Mouse (Mus musculus): Measurements from ENCODE around the gene Celf5.

Celf5 gene

DNA sequence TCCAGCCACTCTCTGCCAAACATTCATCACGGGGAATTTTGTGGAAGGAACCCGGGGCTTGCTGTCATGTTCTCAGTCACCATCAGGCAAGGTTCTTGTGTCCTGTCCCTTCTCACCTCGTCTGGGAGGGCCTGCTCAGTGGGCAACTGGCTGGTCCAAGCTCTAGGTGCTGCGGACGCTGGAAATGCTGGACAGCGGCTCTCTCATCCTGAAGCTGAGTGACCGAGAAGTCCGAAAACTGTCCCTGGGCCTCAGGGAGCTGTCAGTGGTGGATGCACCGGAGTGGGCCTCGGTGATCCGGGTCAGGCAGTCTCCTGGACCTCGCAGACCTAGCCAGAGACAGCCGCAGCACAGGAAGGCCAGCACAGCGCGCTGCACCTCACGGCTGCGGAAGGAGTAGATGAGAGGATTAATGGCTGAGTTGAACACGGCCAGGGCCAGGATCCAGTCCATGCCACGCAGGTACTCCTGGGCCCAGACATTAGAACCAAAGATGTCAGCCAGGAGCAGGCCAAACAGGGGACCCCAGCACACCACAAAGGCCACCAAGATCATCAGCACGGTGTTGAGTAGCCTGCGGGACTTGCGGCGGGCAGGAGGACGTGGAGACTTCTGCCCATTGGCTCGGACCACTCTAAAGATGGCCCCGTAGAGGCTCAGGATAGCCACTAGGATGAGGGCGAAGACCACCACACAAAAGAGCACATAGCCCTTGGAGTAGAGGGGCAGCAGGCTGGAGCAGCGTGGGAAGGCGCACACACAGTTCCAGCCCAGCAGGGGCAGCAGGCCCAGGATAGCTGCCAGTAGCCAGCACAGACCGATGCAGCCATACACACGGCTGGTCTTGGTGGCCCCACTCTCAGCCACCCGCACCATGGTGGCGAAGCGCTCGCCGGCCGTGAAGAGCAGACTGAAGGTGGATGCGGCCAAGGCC lies 16.1 kb upstream of the Celf5 start:
- no peak for DNase-seq (ENCODE audit: low read depth, low spot score)

DNA sequence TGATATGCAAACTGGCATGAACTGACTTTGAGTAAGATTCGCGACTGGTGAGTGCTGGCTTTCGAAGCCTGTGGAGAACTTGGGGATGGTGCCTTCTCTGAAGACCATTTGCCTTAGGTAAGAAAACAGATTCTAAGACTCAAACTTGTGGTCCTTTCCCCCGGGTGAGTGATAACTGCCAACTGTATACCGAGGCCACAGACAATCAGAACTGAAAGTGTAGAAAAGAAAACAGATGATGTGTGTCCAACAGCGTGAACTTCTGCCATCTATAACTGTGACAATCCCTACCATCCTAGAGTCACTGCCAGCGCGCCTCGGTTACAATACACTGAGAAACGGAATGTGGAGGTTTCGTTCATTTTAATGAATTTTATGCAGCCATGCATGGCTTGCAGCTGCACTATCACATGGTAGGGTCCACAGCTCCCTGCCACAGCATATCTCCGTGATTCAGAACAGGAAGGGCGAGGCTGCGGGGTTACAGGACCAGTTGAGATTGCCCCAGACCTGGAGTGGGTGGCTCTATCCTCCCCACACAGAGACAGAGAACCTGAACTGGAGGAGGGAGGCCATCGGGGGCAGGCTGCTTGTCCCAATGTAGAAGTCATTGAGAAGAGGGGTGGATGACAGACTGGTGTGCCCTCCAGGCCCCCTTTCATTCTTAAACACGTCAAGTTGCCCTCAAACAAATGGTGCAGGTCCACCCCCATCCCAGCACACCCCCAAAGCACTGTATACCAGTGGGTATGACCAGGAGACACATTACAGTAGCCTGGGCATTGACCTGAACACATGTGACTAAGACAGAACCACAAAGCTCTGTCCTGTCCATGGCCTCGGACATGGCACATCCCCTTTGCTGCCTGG lies 15.1 kb upstream of the Celf5 start:
- DNase-seq (ENCODE audit: low read depth, low spot score), result no peak

DNA sequence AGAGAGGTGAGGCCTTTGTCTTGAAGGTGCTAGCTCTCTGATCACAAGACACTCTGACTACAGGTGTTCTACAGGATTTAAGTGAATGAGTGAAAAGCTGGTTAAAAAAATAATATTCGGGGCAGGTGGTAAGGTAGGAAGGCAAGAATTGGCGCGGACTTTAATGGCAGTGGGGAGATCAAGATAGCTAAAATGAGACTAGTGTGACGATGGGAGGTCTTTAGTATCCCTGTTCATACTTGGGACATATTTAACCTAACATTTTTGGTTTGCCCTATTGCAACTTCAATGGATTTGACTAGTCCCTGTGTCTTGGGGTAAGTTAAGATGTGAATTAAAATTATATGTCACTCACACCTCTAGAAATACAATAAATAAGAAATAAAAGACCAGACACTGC lies 14.5 kb upstream of the Celf5 start:
- no peak for DNase-seq (ENCODE audit: low read depth, low spot score)

DNA sequence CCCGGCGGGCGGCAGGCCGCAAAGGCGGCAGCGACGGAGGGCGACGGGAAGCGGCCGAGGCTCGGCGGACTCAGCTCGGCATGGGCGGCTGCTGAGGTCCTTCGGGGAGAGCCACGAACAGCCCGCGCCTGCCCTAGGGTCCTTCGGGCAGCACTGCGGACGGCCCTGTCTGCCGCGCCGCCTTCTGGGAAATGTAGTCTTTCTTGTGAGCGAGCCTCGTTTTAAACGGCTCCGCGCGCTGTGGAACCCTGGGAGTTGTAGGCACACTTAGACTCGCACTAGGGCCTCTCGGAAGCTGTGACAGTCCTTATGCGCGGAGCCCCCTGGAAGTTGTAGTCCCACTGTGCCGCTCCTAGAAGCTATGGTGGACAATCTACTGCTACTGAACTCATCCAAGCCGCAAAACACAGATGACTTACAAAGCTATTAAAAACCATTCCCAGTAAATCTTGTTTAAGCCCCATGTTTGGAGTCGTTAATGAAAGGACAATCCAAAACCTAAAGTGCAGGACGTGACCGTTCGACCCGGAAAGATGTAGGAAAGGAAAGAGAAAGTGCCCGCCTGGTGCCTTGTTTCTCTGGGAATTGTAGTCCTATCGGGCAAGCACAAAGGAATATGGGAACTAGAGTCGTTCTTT lies 13.9 kb upstream of the Celf5 start, which contains the start of gene Ncln:
Ncln (minus strand) TSS at position 129 of the 638 bp plus-strand sequence.
- peak; percentile 94 for DNase-seq (ENCODE audit: low read depth, low spot score)

DNA sequence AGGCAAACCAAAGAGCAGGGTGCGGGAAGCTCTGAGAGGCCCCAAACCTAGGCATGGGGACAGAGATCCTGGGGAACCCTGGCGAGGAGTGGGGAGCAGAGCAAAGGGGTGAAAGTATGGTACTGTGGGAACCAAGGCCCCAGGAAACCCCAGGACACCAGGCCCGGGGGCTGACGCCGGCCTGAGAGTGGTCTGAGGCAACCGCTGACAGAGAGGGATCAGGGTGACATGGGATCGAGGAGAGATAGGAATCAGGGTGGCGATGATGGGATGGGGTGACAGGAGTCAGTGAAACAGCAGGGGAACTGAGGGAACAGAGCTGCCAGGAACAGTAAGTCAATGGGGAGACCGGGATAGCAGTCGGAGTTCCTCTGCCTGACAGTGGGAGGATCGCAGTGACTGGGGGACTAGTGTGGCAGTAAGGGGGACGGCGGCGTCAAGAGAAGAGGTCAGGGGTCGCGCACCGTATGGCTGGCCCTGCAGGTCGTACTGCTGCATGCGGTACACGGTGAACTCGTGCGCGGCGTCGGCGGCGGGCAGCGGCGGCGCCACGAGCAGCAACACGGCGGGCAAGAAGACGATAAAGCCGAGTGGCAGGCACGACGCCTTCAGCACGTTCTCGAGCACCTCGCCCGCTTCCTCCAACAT lies 13.2 kb upstream of the Celf5 start:
- DNase-seq (ENCODE audit: low read depth, low spot score), result no peak

DNA sequence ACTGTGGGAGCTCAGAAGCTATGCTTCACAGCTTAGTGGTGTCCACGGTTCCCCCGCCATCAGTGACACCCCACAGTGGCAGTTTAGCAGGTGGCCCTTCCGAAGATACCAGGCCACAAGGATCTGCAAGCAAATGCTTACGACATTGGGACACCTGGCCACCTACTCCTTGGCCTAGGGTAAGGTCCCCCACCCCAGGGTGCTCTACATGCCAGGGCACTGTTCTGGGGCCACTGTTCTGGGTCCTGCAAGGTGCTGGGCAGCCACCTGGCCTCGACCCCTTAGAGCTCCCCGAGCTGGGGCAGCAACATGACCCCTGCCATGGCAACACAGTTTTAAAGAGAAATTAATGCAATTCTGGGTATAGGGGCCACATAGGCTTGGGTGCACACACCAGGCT lies 12.6 kb upstream of the Celf5 start:
- no peak for DNase-seq (ENCODE audit: low read depth, low spot score)

DNA sequence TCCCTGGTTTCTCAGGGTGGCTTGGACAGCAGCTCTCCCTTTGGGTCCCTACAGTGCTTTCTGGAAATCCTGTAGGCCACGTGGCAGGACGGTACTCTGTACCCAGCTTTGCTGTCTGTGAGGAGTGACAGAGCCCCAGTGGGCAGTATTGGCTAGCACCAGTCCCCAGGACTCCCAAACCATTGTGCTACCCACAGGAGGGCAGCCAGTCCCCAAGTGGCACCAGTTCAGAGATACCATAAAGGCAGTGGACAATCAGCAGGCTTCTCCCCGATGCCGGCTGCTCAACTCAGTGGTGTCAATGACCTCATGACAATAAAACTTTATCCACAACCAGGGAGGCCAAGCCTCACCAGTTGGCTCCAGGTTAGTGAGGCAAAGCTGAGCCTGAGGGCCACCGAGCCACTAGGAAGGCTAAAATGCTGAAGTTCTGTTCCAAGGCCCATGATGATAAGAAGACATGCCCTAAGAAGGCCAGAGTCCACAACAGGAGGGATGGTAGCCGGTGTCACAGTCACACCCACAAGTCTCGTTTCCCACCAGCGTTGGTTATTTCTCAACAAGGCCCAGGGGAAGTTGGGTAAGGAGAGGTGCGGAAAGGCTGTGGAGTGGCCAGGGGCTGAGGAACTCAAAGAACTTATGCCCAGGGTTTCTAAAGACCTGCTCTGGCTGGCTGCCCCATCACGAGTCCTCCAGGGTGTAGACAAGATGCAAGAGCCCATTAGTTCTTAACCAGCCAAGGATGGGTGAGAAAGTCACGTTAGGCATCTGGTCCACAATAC lies 11.9 kb upstream of the Celf5 start:
- no peak for DNase-seq (ENCODE audit: low read depth, low spot score)

DNA sequence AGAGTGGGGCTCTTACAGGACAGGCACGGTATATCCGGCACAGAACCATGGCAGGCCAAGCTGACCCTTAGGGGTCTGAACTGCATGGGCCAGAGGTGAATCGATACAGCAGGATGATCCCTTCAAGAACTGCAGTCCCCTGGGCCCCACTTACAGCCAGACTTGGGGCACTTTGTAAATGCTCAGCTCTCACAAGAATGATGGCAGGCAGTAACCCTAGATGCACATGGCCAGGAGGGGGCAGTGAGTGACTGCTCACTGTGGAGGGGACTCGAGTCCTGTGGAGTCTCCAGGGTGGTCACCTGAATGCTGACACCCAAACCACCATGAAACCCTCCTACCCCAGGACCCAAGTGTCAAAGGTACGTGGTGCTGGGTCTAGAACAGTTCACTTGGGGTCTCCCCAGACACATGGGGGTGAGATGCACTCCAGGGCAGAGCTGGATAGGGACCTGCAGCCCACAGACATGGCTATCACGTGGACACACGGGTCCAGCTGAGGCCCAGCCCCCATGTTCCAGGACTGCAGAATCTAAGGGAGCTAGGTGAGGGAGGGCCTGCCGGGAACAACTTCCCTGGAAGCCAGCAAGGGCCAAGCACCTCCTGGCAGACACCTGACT lies 11.2 kb upstream of the Celf5 start:
- DNase-seq (ENCODE audit: low read depth, low spot score), result no peak

DNA sequence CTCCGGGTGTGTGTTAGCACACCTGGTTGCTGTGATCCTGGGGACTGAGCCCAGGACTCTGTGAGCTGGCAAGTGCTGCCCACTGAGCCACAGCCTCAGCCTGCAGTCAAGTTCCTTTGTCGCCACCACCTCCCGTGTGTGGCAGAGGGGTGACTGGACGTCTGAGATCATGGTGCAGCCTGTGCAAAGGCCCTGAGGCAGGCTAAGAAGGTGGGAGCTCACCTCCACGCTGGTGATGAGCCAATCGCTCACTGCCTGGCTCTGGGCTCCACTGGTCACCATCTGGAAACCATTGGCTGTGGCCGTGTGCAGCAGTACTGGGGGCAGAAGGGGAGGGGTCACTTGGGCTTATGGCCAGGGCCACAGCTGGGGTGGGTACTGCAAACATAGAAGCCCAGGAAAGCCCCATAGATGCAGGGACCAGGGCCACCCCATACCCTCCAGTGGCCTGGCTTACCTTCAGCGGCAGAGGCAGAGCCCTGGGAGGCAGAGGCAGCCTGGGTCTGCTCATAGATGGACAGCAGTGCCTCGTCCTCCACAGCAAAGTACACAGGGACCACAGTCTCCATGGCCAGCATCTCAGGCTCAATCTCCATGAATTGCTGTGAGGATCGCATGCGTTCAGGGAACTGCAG lies 10.2 kb upstream of the Celf5 start:
- no peak for DNase-seq (ENCODE audit: low read depth, low spot score)

DNA sequence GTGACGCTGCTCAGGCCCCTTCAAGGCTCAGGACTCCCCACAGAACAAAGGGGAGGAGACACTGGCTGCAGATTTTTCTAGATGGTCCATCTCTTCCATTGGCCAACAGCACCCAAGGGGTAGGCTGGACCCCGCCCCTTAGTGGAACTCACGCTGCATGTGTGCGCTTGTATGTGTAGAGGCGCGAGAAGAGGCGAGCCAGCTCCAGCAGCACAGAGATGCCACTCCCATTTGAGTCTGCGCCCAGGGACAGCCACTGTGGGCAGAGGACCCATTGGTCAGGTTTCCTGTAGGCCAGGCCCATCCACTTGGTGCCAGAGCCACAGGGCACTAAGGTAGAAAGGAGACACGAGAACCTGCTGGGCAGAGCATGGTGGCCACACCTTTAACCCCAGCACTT lies 8.5 kb upstream of the Celf5 start:
- no peak for DNase-seq (ENCODE audit: low read depth, low spot score)

DNA sequence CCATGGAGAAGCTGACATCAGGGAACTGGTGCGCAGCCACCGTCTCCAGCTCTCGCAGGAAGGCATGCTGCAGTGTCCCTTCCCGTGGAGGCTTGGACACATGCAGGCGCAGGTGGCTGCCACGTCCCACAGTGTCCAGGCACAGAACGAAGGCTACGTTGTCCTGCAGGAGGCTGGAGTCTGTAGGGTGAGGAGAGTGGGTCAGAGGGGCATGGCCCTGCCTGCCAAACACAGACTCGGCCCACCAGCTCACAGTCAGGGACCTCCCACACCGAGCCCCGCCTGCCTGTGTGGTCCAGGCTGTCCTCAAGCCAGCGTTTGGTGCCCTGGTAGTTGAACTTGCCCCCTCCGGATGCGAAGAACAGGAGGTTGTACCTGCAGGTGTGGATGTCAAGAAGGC lies 7.4 kb upstream of the Celf5 start:
- DNase-seq (ENCODE audit: low read depth, low spot score), result no peak

DNA sequence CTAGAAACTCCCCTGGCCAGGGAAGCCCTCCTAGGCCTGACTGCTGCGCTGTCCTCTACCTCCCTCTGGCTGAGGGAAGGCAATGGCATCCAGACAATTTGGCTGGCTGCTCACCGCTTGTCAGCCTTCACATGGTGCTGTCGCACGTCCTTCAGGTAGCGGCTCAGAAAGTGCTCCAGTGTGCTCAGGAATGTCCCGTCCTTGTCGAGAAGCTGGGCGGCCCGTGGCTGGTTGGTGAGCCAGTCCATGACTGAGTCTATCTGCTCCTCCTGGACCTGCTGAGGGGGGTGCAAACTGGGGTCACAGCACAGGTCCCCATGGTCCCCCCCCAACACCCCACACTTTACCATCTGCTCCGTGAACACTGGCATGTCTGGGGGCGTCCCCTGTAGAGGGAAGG lies 5.6 kb upstream of the Celf5 start:
- DNase-seq (ENCODE audit: low read depth, low spot score), result no peak

DNA sequence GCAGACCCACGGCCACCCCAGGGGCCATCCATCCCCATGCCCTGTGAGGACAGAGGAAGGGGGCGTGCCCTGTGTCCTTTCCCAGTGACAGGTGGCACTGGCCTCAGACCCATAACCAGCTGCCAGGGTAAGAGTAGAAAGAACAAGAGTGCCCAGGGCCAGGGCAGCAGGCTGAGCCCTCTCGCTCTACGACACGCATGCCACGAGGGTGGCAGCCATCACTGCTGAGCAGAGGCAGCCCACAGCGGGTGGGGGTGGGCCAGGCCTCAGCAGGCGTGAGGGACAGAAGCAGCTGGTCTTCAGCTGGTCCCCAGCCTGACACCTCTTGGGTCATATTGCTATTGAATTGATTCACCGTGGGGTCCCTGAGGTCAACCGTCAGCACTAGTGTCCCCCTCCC lies 4.0 kb upstream of the Celf5 start:
- no peak for DNase-seq (ENCODE audit: low read depth, low spot score)

DNA sequence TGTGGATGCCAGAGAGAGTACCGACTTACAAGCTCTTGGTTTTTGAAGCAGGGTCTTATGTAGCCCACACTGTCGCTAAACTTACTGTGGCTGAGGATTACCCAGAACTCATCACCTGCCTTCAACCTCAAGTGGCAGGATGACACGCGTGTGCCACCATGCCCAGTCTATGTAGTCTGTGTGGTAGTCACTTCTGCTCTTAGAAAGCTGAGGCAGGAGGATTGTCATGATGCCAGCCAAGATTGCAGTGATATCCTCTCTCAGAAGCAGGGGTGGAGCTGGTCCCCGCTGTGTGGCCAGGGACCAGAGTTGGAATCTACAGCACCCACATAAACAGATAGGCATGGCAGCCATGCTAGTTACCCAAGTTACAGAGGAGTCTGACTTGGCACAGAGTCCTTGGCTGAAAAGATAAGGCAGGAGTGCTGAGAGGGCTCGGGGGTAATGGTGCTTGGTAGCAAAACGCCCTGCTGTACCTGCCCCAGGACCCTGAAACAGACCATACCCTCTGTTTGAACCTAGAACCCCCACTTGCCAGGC lies 3.0 kb upstream of the Celf5 start:
- no peak for DNase-seq (ENCODE audit: low read depth, low spot score)

DNA sequence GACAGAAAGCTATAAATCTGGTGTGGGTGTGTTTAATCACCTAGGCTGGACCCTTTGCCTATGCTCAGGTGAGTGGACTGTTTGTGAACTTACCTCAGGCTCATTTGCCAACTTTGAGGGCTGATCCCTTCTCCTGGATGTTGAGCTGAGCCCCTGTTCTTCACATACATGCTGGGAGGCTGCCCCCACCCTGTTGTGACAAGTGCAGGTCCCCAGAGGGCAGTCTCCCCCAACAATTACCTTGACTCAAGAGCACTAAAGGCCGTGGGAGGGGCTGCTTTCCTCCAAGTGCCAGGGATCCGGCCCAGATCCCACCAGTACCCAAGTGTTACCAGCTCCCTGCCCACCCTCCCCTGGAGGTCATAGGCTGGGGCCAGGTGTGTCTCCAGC lies 2.5 kb upstream of the Celf5 start:
- DNase-seq (ENCODE audit: low read depth, low spot score), result no peak

DNA sequence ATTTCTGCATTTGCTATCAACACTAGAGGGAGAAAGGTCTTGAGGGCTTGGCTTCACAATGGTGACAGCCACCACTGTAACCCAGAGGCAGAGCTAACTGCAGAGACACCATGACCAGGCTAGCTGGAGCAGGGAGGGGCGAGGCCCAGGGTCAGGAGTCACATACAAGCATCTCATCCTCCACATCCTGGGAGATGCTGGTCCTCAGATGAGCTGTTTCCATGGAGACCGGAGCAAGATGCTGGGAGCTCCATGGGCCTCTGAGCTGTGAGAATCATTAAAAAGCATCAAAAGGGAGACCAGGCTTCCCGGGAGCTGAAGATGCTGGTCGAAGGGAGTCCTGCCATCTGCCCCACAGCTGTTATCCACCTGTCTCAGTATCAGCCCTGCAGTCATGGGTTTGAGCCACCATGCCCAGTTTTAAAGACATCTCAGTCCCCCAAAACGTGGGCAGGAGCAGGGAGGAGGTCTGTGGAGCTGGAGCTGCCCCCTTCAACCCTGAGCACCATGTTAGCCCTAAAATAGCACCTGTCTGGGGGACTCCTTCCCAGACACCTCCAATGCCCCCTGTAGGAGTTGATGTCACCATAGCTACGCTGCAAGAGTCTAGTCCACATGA lies 2.0 kb upstream of the Celf5 start:
- no peak for DNase-seq (ENCODE audit: low read depth, low spot score)

DNA sequence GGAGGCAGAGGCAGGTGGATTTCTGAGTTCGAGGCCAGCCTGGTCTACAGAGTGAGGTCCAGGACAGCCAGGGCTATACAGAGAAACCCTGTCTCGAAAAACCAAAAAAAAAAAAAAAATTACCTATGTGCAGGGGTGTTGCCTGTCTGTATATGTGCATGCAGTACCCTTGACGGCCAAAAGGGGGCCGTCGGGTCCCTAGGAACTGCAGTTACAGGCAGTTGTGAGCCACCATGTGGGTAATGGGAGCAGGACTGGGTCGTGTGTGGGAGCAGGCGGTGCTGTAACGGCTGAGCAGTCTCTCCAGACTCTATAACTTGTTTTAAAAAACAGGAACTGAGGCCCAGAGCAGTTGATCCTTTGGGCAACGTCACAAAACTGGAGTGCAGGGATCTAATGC lies 1.5 kb upstream of the Celf5 start:
- DNase-seq (ENCODE audit: low read depth, low spot score), result no peak

DNA sequence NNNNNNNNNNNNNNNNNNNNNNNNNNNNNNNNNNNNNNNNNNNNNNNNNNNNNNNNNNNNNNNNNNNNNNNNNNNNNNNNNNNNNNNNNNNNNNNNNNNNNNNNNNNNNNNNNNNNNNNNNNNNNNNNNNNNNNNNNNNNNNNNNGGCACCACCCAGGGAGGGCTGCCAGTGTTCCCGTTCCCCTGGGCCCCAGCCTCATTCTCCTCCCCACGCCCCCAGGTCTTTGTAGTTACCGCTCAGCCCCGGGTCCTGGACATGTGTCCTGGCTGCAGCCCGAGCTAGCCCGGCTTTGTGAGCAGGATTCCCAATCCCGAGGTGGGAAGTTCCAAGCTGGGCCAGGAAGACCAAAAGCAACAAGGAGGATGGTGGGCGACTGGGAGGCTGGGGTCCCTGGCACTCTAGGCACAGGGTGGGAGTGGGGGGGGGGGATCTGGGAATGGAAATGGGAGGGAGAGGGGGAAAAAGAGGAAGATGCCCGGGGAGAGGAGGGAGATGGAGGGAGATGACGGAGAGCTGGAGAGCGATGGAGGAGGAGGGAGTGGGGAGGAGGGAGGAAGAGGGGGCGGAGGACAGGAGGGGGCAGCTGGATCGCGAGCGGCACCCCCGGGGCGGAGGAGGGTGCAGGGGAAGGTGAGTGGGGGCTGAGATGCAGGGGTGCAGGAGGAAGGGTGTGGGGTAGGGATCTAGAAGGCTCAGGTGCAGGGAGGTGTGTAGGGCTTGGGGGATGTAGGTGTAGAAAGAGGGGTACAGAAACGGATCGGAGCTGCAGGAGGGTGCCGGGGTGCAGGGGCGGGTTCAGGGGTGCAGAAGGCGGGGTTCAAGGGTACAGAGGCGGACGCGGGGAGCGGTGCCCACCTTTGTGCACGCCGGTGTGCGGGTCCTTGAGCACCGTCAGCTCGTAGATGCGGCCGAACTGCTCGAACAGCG lies 640 bp downstream of the Celf5 start:
- no peak for DNase-seq (ENCODE audit: low read depth, low spot score)
